Mouse (Mus musculus): ENCODE results near the gene Zfp386.
"Not testable (repeated sequence)": the region's sequence is repeated elsewhere in the genome, so short reads cannot be mapped to it uniquely, and the experiment has no call there.

The Zfp386 gene

DNA sequence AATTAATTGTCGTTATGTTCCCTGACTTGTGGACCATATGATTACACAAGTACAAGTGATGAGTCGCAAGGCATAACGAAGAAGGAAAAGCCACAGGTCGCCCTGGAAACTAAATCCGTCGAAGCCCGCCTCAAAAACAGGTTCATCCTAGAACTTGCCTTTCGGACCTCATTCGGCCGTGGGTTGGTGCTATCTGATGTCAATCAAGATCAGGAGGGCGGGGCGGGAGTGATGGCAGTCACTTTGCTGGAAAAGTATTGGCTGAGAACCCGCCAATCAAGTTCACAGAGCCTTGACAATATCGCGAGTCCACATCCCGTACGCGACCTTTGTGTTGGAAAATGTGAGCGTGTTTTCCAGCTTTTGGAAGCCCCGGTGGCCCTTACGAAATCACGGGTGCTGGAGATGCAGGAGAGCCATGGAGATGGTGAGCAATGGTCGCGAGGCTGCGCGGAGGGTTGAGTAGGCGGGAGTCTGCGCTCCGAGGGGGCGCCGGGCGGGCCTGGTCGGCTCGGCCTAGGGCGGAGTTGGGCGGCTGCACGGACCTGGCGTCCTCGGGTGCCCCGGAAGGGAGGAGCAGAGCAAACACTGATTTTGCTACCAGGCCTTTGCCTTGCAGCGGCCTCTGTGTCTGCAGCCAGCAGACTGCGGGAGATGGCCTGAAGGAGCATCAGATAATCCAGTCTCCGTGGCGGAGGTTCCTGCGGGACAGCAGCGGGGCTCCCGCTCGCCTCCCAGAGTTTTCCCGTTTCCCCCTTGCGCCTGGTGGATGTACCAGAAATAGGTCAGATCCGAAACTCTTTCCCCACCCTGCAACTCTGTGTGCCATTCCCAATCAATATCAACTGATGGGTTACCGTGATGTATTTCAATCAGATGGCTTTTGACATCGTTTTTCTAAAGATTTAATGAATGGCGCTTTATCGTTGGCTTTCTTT, at the start of gene Zfp386:
Gene Zfp386 (plus strand): TSS at position 285 of the 938 bp plus-strand sequence.
- DNase-seq (ENCODE audit: low read depth): peak; percentile 99

DNA sequence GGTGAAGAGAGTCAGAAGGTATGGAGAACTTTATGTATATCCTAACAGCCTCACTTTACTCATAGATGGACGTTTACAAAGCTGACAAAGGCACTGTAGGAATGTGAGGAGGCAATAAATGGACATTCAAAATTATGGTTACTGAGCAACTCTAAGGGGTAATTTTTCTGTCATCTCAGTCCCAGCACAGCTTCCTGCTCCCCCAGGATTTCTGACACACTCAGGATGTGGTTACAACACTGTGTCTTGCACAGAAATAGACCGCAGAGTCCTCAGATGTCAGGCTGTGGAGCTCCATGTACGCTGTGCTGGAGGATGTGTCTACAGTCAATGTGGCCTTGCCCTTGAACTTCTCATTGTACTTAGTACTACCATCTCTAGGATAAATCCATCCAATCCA, 47.7 kb upstream of the Zfp386 start:
- not testable (repeated sequence) for DNase-seq (ENCODE audit: low read depth)

DNA sequence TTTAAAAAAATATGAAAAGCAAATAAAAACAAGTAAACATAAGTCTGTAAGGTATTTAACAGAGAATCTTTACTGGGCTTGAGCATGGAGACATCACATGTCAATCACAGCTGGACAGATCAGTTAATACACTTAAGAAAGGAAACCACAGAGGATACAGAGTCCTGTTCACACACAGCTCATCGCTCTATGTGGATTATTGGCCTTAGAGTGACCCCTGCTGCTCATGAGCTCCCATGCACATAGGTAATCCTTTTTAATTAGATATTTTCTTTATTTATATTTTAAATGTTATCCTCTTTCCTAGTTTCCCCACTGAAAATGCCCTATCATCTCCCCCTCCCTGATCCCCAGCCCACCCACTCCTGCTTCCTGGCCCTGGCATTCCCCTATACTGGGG, 44.6 kb upstream of the Zfp386 start:
- not testable (repeated sequence) for DNase-seq (ENCODE audit: low read depth)

DNA sequence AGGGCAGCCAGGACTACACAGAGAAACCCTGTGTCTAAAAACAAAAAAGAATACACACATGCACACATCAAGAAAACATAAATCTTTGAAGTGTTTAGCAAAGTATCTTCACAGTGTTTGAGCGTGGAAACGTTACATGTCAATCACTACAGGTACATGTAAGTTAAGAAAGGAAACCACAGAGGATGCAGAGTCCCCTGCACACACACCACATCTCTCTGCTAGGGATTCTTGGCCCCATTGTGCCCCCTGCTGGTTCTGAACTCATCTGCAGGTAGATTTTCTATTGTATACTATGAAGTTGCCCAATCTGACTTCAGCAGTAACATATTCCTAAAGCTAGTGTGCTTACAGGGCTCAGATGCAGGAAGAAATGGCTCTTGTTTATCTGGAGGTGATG, 36.7 kb upstream of the Zfp386 start:
- no peak for DNase-seq (ENCODE audit: low read depth)

DNA sequence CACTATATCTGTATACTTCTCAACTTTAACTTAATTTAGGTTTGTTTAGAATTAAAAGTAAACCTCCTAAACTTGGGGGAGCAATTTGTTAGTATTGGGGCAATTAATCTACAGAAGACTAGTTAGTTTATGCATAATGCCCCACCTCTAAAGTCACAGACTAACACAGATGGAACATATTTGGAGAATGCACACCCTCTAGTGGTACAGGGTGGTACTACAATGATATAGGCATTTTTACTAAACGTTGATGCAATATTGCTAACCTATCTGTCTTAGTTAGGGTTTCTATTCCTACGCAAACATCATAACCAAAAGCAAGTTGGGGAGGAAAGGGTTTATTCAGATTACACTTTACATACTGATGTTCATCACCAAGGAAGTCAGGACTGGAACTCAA, 19.4 kb upstream of the Zfp386 start:
- no peak for DNase-seq (ENCODE audit: low read depth)

DNA sequence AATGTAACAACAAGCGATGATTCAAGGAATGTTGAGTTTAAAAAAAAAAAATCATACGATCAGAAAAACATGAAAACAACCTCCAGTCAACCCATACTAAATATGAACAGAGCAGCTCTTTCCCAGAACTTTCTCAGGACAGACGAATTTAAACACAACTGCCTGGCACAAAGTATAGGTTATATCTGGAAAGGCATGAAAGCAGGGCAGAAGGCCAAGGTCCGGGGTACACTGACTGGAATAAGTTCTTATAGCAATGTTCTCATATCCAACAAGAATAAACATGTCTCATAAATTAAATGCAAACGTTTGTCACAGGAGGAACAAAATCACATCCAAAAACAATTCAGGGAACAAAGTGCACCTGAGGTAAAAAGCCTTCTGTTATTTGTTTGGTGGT, 12.2 kb upstream of the Zfp386 start:
- DNase-seq (ENCODE audit: low read depth): no peak

DNA sequence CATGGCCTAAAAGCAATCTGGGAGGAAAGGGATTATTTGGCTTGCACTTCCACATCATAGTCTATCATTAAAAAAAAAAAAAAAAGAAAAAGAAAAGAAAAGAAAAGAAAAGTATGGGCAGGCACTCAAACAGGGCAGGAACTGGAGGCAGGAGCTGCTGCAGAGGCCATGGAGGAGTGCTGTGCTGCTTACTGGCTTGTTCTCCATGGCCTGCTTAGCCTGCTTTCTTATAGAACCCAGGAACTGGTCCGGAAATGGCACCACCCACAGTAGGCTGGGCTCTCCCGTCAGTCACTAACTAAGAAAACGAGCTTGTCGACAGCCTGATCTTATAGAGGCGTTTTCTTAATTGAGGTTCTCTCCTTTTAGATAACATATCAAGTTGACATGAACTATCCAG, 2.7 kb upstream of the Zfp386 start:
- no peak for DNase-seq (ENCODE audit: low read depth)

DNA sequence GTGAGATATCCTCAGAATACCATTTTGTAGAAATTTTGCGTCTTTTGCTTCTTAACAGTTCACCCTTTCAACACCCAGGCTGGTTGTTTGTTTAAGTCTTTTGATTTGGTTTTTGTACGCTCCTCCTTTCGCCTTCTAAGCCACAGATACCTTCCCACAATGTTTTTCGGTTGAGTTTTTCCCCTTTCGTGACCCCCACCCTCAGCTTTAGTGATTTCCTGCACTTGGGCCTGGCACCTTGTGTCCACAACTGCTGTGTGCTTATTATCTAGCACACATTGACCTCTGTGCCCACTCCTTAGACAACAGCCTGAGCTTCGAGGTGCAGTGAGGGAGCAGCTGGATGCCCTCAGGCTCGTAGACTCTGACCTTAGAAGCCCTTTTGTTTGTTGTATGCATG, 1.2 kb downstream of the Zfp386 start:
- no peak for DNase-seq (ENCODE audit: low read depth)

DNA sequence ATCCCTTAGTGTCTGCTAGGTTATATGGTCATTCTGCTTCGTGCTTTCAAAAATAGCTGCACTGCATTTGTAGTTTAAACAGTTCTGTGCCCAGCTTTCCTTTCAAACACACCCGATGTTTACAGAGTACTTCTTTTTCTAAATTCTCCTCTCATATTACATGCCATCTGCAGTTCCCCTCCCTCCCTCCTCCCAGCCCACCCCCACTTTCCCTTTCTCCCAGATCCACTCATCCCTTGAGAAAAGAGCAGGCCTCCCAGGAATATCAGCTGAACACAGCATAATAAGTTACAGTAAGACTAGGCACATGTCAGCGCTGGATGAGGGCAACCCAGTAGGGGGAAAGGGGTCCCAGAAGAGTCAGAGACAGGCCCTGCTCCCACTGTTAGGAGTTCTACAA, 1.7 kb downstream of the Zfp386 start:
- DNase-seq (ENCODE audit: low read depth): no peak

DNA sequence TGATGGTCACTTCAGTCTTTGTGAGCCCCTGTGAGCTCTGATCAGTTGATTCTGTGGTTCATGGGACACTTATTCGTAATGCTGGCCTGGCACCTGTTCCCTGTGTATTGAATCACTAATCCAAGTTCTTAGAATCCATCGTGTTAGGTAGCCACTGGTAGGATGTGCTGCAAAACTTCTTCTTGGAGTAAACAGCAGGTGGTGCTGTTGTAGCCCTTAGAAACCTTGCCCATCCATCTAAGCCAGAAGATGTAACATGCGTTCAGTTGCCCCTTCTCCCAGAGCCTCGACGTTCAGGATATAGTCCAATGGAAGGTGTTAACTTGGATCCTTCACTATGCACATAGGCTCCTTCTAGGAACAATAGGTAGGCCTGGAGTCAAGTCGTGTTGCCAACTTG, 2.2 kb downstream of the Zfp386 start:
- DNase-seq (ENCODE audit: low read depth): no peak

DNA sequence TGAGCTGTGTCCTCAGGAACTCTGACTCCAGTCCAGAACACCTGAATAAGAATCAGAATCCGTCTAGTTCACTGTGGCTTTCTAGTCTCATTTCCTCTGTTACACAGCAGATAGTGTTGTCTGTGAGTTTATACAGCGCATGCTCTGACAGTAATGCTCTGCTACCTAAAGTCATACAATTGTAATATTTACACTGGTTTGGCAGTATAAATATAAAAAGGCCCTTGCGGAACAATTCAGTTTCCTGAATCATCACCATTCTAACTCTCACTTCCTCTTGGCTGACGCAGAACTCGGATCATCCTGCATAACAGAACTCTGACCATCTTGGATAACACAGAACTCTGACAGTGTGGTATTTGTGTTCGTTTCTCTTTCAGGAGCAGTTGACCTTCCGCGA, 6.8 kb downstream of the Zfp386 start:
- DNase-seq (ENCODE audit: low read depth): no peak

DNA sequence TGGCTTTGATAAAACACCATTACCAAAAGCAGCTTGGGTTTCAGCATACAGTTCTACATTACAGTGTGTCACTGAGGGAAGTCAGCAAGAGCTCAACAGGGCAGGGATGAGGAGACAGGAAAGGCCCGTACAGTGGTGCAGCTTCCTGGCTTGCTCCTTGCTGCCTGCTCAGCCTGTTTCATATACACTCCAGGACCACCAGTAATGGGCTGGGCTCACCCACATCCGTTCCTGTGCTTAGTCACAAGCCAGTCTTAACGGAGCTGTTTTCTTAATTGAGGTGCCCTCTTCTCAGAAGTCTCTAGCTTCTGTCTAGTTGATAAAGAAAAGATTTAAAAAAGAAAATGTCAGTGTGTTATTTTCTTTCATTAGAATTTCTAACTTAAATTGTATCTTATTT, 8.6 kb downstream of the Zfp386 start:
- DNase-seq (ENCODE audit: low read depth): no peak

DNA sequence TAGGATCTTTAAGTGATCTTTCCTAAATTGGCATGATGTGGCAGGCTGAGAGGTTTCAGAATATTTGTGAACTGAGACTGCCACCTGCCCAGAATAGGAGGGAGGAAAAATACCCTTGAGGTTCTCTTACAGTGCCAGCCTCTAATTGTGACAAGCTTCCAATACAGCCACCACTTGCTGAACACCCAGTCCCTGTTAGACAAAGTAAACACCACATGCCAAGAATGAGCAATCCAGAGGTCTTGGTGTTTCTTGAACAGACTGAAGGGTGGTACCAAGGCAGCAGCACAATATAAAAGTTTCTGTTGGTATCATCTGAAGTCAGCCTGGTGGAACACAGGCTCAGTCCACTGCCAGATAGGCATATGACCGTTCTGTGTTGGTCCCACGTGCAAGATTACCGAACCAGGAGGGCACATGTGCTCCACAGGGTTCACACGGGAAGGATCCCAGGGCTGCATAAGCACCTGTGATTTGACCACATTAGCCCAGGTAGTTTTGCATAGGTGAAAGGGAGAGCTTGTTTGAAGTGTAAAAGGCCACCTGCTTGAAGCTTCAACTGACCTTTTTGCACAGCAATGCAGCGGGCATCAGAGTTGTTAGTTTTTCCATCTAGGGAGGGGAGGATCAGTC, 14.2 kb downstream of the Zfp386 start:
- no peak for DNase-seq (ENCODE audit: low read depth)

DNA sequence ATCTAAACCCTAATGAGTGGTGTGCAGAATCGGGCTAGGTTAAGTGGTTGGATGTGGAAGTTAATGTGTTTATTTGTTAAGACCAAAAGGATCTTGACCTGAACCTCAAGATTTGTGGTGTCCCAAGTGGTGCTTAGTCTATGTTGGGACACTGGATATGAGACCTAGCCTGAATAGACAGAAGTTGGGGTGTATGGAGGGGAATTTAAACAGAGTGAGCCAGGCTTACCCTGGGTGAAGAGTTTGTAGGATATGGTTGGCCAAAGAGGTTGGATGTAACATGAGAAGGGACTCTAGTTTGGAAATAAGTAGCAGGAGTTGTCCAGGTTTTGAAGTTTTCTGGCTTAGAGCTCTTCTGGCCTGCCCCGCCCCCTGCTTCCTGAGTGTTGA, 14.7 kb downstream of the Zfp386 start:
- no peak for DNase-seq (ENCODE audit: low read depth)

DNA sequence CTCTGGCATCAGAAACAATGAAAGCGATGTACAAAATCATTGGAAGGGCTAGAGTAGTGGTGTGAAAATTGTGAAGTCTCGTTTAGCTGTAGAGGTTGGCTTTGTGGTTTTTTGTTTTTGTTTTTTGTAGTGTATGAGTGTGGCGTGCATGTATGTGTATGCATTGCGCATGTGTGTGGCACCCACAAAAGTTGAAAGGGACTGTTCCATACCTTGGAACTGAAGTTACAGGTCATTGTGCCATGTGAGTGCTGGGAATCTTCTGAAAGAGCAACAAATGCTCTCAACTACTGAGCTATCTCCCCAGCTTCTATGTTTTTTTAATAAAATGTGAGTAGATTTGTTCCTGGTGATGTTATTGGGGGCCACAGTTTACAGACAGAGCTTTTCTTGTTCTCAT, 15.5 kb downstream of the Zfp386 start:
- DNase-seq (ENCODE audit: low read depth): no peak

DNA sequence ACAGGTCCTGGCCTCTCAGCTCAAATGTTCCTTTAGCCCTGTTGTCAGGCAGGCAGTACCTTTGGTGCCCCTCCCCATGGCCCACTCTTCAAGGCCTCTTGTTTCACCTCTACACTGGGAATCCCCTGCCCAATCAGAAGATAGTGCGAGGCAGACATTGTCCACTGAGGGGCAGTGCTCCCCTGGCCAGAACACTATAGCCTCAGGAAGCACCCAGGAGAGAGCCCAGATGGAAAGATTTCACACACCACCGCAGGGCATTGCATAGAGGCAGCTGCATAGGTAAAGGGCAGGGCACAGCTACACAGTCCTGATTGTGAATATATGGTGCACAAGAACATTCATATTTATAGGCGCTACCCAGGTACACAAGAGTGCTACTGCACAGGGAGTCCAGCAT, 23.5 kb downstream of the Zfp386 start:
- no peak for DNase-seq (ENCODE audit: low read depth)

DNA sequence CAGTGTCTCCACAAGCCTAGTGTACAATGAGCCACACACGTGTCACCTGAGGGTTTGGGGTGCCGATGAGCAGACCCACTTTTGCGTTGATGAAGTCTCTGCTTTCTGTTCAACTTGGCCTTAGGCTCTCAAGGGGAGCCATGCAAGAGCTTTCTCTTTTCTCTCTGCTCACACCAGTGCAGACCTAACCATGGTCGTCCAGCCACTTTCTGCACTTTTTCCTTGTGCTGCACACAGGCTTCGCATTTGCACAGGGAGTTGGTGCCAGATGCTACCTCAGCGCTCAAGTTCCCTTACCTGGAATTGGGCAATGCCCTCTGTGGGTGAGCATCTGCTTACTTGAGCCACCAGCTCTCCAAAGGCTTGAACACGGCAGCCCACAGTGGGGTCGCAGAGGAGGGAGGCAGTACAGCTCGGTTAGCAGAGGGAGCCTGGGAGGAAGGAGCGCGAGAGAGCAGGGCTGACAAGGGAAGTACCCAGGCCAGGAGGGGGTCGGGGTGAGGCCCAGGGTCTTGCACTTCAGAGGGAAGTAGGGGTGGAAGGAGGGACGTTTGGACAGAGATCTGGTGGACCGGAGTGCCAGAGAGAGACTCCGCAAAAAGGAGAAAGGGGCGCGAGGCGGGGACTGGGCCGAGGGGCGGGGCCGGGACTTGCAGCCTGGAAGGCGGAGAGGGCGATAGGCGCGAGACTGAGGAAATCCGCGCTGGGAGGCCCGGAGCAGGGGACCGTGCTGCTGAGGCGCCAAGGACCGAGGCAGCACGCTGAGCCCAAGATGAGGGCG, 29.7 kb downstream of the Zfp386 start, which contains the start of gene Vipr2:
Gene Vipr2 (plus strand): TSS at position 653 of the 781 bp plus-strand sequence.
- no peak for DNase-seq (ENCODE audit: low read depth)

DNA sequence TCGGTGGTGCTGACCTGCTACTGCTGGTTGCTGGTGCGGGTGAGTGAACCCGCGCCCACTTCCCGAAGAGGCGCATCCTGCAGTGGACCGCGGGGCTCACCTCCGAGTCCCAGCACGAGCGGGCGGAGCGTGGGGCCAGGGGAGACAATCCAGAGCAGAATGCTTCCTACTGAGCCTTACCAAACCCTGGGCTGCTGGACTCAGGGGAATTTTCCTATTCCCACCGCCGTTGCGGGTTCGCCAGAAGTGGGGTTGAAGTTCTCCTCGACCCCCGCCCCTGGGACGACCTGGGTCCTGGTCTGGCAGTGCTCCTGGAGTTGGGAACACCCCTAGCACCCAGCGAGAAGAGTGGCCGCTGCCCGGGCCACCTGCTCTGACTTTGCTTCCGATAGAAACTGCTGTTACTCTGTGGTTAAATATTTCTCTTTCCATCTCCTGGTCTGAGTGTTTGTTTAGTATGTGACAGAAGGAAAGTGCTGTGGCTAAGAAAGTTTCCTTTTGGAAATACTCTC, 30.4 kb downstream of the Zfp386 start:
- DNase-seq (ENCODE audit: low read depth): no peak

DNA sequence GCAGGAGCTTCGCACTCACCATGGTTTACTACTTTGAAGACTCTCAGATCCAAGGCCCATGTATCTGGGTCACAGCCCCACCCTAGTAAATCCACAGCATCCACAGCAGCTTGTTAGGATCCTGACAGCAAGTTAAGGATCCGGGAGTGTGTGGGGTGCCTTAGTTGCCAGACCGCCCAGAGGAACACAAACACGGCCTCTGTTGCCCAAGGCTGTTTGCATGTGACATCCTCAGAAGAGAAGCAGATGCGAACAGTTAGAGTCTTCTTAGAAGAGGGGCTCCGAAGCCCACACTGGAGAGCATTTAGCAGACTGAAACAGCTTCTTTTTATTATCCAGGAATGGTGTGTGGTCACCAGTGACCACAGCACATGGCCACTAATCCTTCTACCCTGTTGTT, 35.6 kb downstream of the Zfp386 start:
- no peak for DNase-seq (ENCODE audit: low read depth)

DNA sequence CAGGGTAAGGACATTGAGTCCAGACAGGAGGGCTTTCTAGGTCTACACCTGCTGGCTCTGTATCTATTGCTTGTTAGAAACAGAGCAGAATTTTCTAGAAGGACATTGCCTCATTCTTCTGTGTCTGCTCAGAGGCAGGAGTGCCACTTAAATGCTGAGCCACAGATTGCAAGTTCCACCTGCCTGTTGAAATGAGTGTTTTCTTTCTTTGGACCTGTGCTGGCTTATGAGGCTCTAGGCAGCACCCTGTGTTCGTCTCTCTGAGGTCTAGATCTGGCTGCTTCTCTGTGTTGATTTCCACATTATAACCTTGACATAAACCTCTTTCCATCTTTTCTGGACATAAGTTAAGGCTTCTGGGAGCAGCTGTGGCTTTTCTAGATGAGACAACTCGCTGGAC, 36.8 kb downstream of the Zfp386 start:
- no peak for DNase-seq (ENCODE audit: low read depth)

DNA sequence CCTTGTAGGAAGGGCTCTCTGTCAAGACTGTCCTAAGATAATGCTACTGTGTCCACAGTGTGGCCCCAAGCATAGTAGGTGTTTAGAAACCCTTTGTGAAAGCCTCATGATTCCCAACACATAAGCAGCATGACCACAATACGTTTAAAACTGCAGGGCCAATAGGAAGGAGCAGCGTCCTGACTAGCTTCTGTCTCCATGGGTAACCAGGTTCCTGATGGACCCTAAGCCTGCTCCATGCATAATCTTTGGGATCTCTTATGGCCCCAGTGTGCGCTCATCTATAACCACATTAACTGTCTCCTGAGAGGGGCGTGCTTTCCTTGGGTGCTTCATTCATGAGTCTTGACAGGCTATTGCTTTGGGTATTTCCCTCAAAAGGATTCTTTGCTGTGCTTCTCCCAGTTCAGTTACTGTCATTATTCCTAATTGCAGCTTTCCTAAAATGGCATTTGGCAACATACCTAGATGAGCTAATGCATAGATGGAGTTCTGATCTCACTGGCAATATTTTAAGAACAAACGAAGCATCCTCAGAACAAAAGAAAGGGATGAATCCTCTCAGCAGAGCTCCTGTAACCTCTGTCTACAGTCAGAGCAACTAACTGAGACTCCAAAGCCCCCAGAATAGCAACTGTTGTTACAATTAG, 39.6 kb downstream of the Zfp386 start:
- no peak for DNase-seq (ENCODE audit: low read depth)

DNA sequence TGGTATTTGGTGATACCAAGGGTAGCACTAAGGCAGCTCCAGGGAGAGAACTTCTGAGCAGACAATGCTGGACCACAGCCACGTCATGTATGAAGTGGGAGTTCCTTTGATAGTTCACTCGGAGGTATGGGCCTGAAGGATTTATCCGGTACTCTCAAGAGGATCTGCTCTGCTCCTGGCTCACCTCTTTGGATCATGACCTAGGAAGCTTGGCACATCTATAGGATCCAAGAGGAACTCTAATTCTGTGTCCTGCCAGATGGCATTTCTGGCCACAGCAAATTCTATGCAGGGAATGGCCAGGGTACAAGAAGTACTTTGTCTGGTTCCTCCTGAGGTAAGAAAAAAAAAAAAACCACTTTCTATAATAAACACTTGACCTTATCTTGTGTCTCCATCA, 42.3 kb downstream of the Zfp386 start:
- DNase-seq (ENCODE audit: low read depth): no peak
